Mouse (Mus musculus) kidney, embryonic 16.5 days (tissue): ENCODE measurements around the gene Crim1. TPM values are rescaled to one million over a fixed set of nuclear protein-coding genes. Genes with fewer than 3 reads are reported as not detected.
A peak's percentile ranks its signal among the peaks of the same experiment; 100 is the strongest.

Experiments used
- ATAC-seq: fragments of 200-750 bp; cut with Nextera tagmentation; 2 replicates; pipeline ENCODE4 v1.8.0; 2017; ENCODE audit warnings: moderate TSS enrichment; ENCODE audit not compliant: low FRiP score, low TSS enrichment
- H3K27ac ChIP-seq: fragments of 300-500 bp; sonication (generic); 2 replicates; pipeline ENCODE4 v1.5.1; 2014; ENCODE audit warnings: low read length
- H3K27me3 ChIP-seq: fragments of 300-500 bp; sonication (generic); 2 replicates; pipeline ENCODE4 v1.6.1; 2014; ENCODE audit warnings: low read length, control low read depth, mixed read lengths; ENCODE audit not compliant: insufficient read depth
- H3K36me3 ChIP-seq: fragments of 300-500 bp; sonication (generic); 2 replicates; pipeline ENCODE4 v1.6.1; 2014; ENCODE audit warnings: low read length, control low read depth, mixed read lengths; ENCODE audit not compliant: insufficient read depth
- H3K4me1 ChIP-seq: fragments of 300-500 bp; sonication (generic); 2 replicates; pipeline ENCODE4 v1.6.1; 2014; ENCODE audit warnings: low read length, control low read depth, mixed read lengths; ENCODE audit not compliant: insufficient read depth
- H3K4me2 ChIP-seq: fragments of 300-500 bp; sonication (generic); replicated peaks from 2 replicates; pipeline ENCODE4 v1.6.1; 2014; ENCODE audit warnings: low read depth, low read length
- H3K4me3 ChIP-seq: fragments of 300-500 bp; sonication (generic); 2 replicates; pipeline ENCODE4 v1.5.1; 2014; ENCODE audit warnings: mild to moderate bottlenecking, low read length
- H3K9ac ChIP-seq: fragments of 300-500 bp; sonication (generic); replicated peaks from 2 replicates; pipeline ENCODE4 v1.6.1; 2014; ENCODE audit warnings: low read length
- H3K9me3 ChIP-seq: fragments of 300-500 bp; sonication (generic); 2 replicates; pipeline ENCODE4 v1.6.1; 2016; ENCODE audit warnings: low read length, control low read depth
- WGBS: fragments of 180-500 bp; shearing (Covaris S2); extraction: QIAGEN DNeasy Blood & Tissue Kit; methylation state at CpG from one replicate; pipeline ENCODE4 v1.1.7; 2014; 5-methylcytosine and 5-hydroxymethylcytosine counted together
- polyA plus RNA-seq: library from polyadenylated mRNA; unstranded; fragments of >200 nt; fragmentation: Nextera tagmentation; extraction: Ambion mirVana; gene quantifications from 2 replicates; pipeline ENCODE4 v1.2.1, GENCODE M21; 2015

Gene Crim1
- polyA plus RNA-seq, 1 experiment from 2014 or later = 5.4 TPM

GRCm38 (mm10) chr17:78354411-78354810 lies 154.4 kb downstream of the Crim1 start:
- no peak for ATAC-seq
- peaks cover 20% of the 10 kb centered on the region; the same call in 1 of the 2 replicates for H3K36me3 ChIP-seq
- 78% methylated on average over 2 of the region's 2 CpGs for WGBS

GRCm38 (mm10) chr17:78354871-78355270 lies 154.8 kb downstream of the Crim1 start:
- no peak for ATAC-seq
- Histone ChIP-seq H3K4me1 (no peaks in the 10 kb centered on the region), H3K4me2 (no peak overlapping the region), H3K27ac (no peak overlapping the region), H3K9me3 (no peaks in the 10 kb centered on the region), H3K4me3 (no peak overlapping the region), H3K9ac (no peak overlapping the region), H3K27me3 (no peaks in the 10 kb centered on the region), H3K36me3 (peaks cover 20% of the 10 kb centered on the region; the same call in 1 of the 2 replicates)
- WGBS = 91% methylated on average over 12 of the region's 12 CpGs

More at GRCm38 (mm10) chr17:78354411-78354810, 154.4 kb downstream of the Crim1 start:
- H3K4me3 ChIP-seq = no peak overlapping the region
- no peak overlapping the region for H3K9ac ChIP-seq
- no peaks in the 10 kb centered on the region for H3K9me3 ChIP-seq
- H3K4me1 ChIP-seq = no peaks in the 10 kb centered on the region
- H3K27me3 ChIP-seq = no peaks in the 10 kb centered on the region
- H3K27ac ChIP-seq = no peak overlapping the region
- H3K4me2 ChIP-seq = no peak overlapping the region

- H3K4me1 ChIP-seq = no peaks in the 10 kb centered on the region; the same call in 1 of the 2 replicates
- no peaks in the 10 kb centered on the region for H3K27me3 ChIP-seq
- 92% methylated on average over 8 of the region's 8 CpGs for WGBS
- no peaks in the 10 kb centered on the region for H3K9me3 ChIP-seq
- H3K9ac ChIP-seq = no peak overlapping the region
- ATAC-seq = no peak
- H3K4me3 ChIP-seq = no peak overlapping the region
- no peak overlapping the region for H3K4me2 ChIP-seq
- H3K27ac ChIP-seq = no peak overlapping the region
- peaks cover 19% of the 10 kb centered on the region; the same call in 1 of the 2 replicates for H3K36me3 ChIP-seq
These were observed 155.6 kb downstream of the Crim1 start for GRCm38 (mm10) chr17:78355611-78356010.

- no peaks in the 10 kb centered on the region; the same call in 1 of the 2 replicates for H3K4me1 ChIP-seq
- H3K36me3 ChIP-seq = peaks cover 10% of the 10 kb centered on the region; the same call in 1 of the 2 replicates
- no peak overlapping the region for H3K4me2 ChIP-seq
- H3K9me3 ChIP-seq = no peaks in the 10 kb centered on the region
- no peak overlapping the region for H3K4me3 ChIP-seq
- no peak for ATAC-seq
- no peak overlapping the region for H3K9ac ChIP-seq
- no peak overlapping the region for H3K27ac ChIP-seq
- WGBS = 66% methylated on average over 4 of the region's 4 CpGs
- no peaks in the 10 kb centered on the region for H3K27me3 ChIP-seq
These were observed 157.7 kb downstream of the Crim1 start for GRCm38 (mm10) chr17:78357753-78358152.

GRCm38 (mm10) chr17:78358251-78358726 lies 158.2 kb downstream of the Crim1 start:
- Histone ChIP-seq H3K36me3 (peaks cover 10% of the 10 kb centered on the region; the same call in 1 of the 2 replicates), H3K27ac (no peak overlapping the region), H3K4me1 (peaks cover 3% of the 10 kb centered on the region), H3K9me3 (no peaks in the 10 kb centered on the region), H3K4me2 (no peak overlapping the region), H3K4me3 (no peak overlapping the region), H3K27me3 (no peaks in the 10 kb centered on the region), H3K9ac (no peak overlapping the region)
- 83% methylated on average over 7 of the region's 7 CpGs for WGBS
- no peak for ATAC-seq

GRCm38 (mm10) chr17:78361939-78362728 lies 162.1 kb downstream of the Crim1 start:
- Histone ChIP-seq H3K36me3 (peaks cover 1% of the 10 kb centered on the region; the same call in 1 of the 2 replicates), H3K4me3 (no peak overlapping the region), H3K4me1 (peaks cover 14% of the 10 kb centered on the region), H3K4me2 (no peak overlapping the region), H3K27ac (peak overlapping the region; percentile 43), H3K9ac (no peak overlapping the region), H3K9me3 (no peaks in the 10 kb centered on the region), H3K27me3 (no peaks in the 10 kb centered on the region)
- ATAC-seq = no peak
- WGBS = 69% methylated on average over 13 of the region's 13 CpGs

- H3K4me3 ChIP-seq = no peak overlapping the region
- H3K27me3 ChIP-seq = no peaks in the 10 kb centered on the region
- peak; percentile 64 for ATAC-seq
- peaks cover 14% of the 10 kb centered on the region for H3K4me1 ChIP-seq
- WGBS = 56% methylated on average over 23 of the region's 23 CpGs
- no peak overlapping the region for H3K4me2 ChIP-seq
- no peak overlapping the region for H3K9ac ChIP-seq
- no peak overlapping the region for H3K27ac ChIP-seq
- no peaks in the 10 kb centered on the region for H3K9me3 ChIP-seq
- peaks cover 13% of the 10 kb centered on the region for H3K36me3 ChIP-seq
These were observed 164.7 kb downstream of the Crim1 start for GRCm38 (mm10) chr17:78364555-78365302.

GRCm38 (mm10) chr17:78366070-78366469 lies 166.0 kb downstream of the Crim1 start:
- H3K9ac ChIP-seq = no peak overlapping the region
- H3K4me3 ChIP-seq = no peak overlapping the region
- ATAC-seq = no peak
- peaks cover 14% of the 10 kb centered on the region for H3K36me3 ChIP-seq
- no peak overlapping the region for H3K27ac ChIP-seq
- H3K27me3 ChIP-seq = no peaks in the 10 kb centered on the region
- H3K9me3 ChIP-seq = no peaks in the 10 kb centered on the region
- WGBS = 58% methylated on average over 7 of the region's 7 CpGs
- H3K4me1 ChIP-seq = peaks cover 14% of the 10 kb centered on the region; the same call in 1 of the 2 replicates
- H3K4me2 ChIP-seq = no peak overlapping the region

- H3K9me3 ChIP-seq = no peaks in the 10 kb centered on the region
- peaks cover 22% of the 10 kb centered on the region for H3K36me3 ChIP-seq
- no peak overlapping the region for H3K4me3 ChIP-seq
- peaks cover 8% of the 10 kb centered on the region; the same call in 1 of the 2 replicates for H3K4me1 ChIP-seq
- no peak overlapping the region for H3K9ac ChIP-seq
- no peak overlapping the region for H3K4me2 ChIP-seq
- peak; percentile 10; the same call in 1 of the 2 replicates for ATAC-seq
- 65% methylated on average over 8 of the region's 8 CpGs for WGBS
- no peaks in the 10 kb centered on the region for H3K27me3 ChIP-seq
- no peak overlapping the region for H3K27ac ChIP-seq
These were observed 168.4 kb downstream of the Crim1 start for GRCm38 (mm10) chr17:78368481-78368880.
